Mouse (Mus musculus): ENCODE data around the gene Lingo2.

DNA sequence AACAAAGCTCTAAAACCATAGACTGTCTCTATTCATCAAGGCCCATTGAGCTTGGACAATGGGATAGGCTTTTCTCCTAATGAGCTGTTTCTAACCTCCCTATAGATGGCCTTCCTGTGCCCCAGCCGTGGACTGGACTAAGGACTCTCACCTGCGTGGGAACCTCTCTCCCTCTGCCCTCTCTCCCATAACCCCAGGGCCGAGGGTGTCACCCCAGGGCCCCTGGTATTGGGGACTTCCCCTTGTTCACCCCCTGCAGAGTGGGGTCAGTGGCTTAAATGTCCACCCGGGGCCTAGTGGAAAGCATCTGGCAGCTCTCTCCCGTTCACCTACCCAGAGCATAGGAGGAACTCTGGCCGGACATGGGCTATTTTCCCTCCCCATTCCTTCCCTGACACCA, 965.5 kb downstream of the Lingo2 start:
- no peak for TF ChIP-seq TAL1 (IDR thresholded peaks at IDR 0.05; ENCODE audit: low read length)
- no peak for TF ChIP-seq GATA1 (IDR thresholded peaks at IDR 0.05; ENCODE audit: low read length)
